Mouse (Mus musculus) gastrocnemius, postnatal 36 days (tissue): ENCODE data around the gene Aurkc. TPM values are rescaled to one million over a fixed set of nuclear protein-coding genes. Genes with fewer than 3 reads are reported as not detected.
"Not testable (repeated sequence)": the region's sequence is repeated elsewhere in the genome, so short reads cannot be mapped to it uniquely, and the experiment has no call there.

Source experiments
- DNase-seq, 2 experiments: peaks; one replicate each; pipeline ENCODE4 v3.0.0; 2022
- intact Hi-C: fragments of 180-260 bp; cut with DNase I; formaldehyde crosslinking; loops from one replicate; pipeline ENCODE4 v1.15.1; 2025
- long read RNA-seq, 2 experiments: library from polyadenylated mRNA; stranded (forward); transcript quantifications; one replicate each; pipeline ENCODE4 v2.0.0; 2021
- total RNA-seq, 2 experiments: library from RNA; stranded (reverse); gene quantifications; 2 replicates each; pipeline ENCODE4 v1.2.3; 2021

Aurkc gene
- total RNA-seq = not detected
- long read RNA-seq, experiment 1 = 0 reads
- long read RNA-seq, experiment 2 = 0 reads

- DNase-seq, intact Hi-C loops: not testable (repeated sequence)
Observed at GRCm38 (mm10) chr7:6995251-6995650, at the start of gene Aurkc. Aurkc (plus strand) TSS chr7:6995300.

- DNase-seq, intact Hi-C loops: not testable (repeated sequence)
Observed at GRCm38 (mm10) chr7:6948061-6948460, 47.0 kb upstream of the Aurkc start.

GRCm38 (mm10) chr7:6956576-6956975 lies 38.5 kb upstream of the Aurkc start:
- intact Hi-C loops = no loop called here
- no peak for DNase-seq

GRCm38 (mm10) chr7:6958574-6958973 lies 36.5 kb upstream of the Aurkc start:
- DNase-seq = no peak
- intact Hi-C loops = no loop called here

- intact Hi-C loops = loop anchor here (5.0 kb wide), 1 partner anchor 396 kb away; no protein-coding TSS in a partner anchor
- DNase-seq = no peak
Observed at GRCm38 (mm10) chr7:6973566-6973965, 21.5 kb upstream of the Aurkc start.

GRCm38 (mm10) chr7:6976890-6977289 lies 18.2 kb upstream of the Aurkc start:
- intact Hi-C loops = no loop called here
- DNase-seq = no peak

GRCm38 (mm10) chr7:6998914-6999313 lies 3.8 kb downstream of the Aurkc start:
- intact Hi-C loops, DNase-seq: not testable (repeated sequence)

- DNase-seq, intact Hi-C loops: not testable (repeated sequence)
Observed at GRCm38 (mm10) chr7:7005441-7005840, 10.3 kb downstream of the Aurkc start.

- intact Hi-C loops = no loop called here
- DNase-seq = no peak
Observed at GRCm38 (mm10) chr7:7027445-7027844, 32.3 kb downstream of the Aurkc start.

GRCm38 (mm10) chr7:7049659-7050320 lies 54.7 kb downstream of the Aurkc start:
- DNase-seq, intact Hi-C loops: not testable (repeated sequence)

Other genes starting within 250 kb of the Aurkc start
- 1 to 10 TPM; 2.7 to 2.8 TPM for gene Zfp954, start 126.2 kb downstream of the Aurkc start, total RNA-seq
- gene Zfp773, start 141.5 kb downstream of the Aurkc start, total RNA-seq = under 1 TPM; 0.56 to 0.59 TPM
- 1 to 10 TPM; 1.3 to 1.9 TPM for gene Zfp418, start 176.0 kb downstream of the Aurkc start, total RNA-seq
- gene Zfp772, start 214.7 kb downstream of the Aurkc start, total RNA-seq = 1 to 10 TPM; 1.1 to 1.3 TPM